ENCODE assay signal across 21 mouse cellular contexts in genomic region chr6:17606915-17607314, GRCm38 (mm10). TPM values are rescaled to one million over a fixed set of nuclear protein-coding genes. Genes with fewer than 3 reads are reported as not detected.
DNase-seq lines count a peak whose midpoint lies in the region; ATAC-seq lines count a peak whose summit lies in the region.
"Had no signal": no experiment of that assay in that cellular context is flagged by ENCODE, and none has a peak within 500 bp of the region (broad histone marks: within the 10 kb centered on the region; RNA-seq: fewer than 3 reads in every experiment).

No protein-coding gene starts in this region.

- ATAC-seq in common myeloid progenitor, adult 5-6 weeks (replicated peaks; ENCODE audit: low read depth, poor library complexity, severe bottlenecking) = peak; percentile 45
- ATAC-seq in hematopoietic stem cell, adult 5-6 weeks (replicated peaks in 1 of 2; ENCODE audit: insufficient read depth in 1 of 2, low FRiP score in 2 of 2, low TSS enrichment in 1 of 2, low read depth in 1 of 2, poor library complexity in 2 of 2, severe bottlenecking in 2 of 2) = peak; percentile 27 to 39; a peak in 1 of 4 replicates
- peak; percentile 67 for ATAC-seq in megakaryocyte progenitor cell, adult 5-6 weeks (replicated peaks; ENCODE audit: poor library complexity)
- ATAC-seq: activated CD4-positive, CD25-positive, alpha-beta regulatory T cell, adult 4 months; CD4-positive, CD25-positive, alpha-beta regulatory T cell, adult 4 months; forebrain, embryonic 14.5 days; forebrain, embryonic 16.5 days; Patski had no signal

- DNase-seq in layer of hippocampus, adult 11-12 months (ENCODE audit: low spot score) = no peak
- no peak for DNase-seq in spleen, adult 18-20 months
- no peak for DNase-seq in layer of hippocampus, postnatal 25 days (ENCODE audit: extremely low spot score in 1 of 2, low spot score in 1 of 2)
- DNase-seq: adrenal gland, adult 8-10 months; adrenal gland, postnatal 14 days; adrenal gland, postnatal 36 days; B cell, adult 2 months; cerebellum, adult 11-12 months; cerebellum, adult 2 months; cerebellum, adult 9-10 months; cerebellum, postnatal 10 days; cerebellum, postnatal 25 days; embryo, embryonic 11 days had no signal

RNA-seq across cellular contexts. Expression of gene Capza2, which starts 29.1 kb away (rescaled TPM):
- 282 and 287 TPM in 2 replicates for total RNA-seq in common myeloid progenitor, adult 5-6 weeks (2017)
- total RNA-seq in hematopoietic stem cell, adult 5-6 weeks (2017) = 355 and 398 TPM in 2 replicates
- total RNA-seq in megakaryocyte progenitor cell, adult 5-6 weeks (2015) = 277 and 326 TPM in 2 replicates
- 334 and 345 TPM in 2 replicates for total RNA-seq in megakaryocyte progenitor cell, adult 5-6 weeks (2017)
- total RNA-seq in layer of hippocampus, postnatal 25 days (2021) = 100 to 1,000 TPM; 314 to 316 TPM
